Mouse (Mus musculus) gastrocnemius, postnatal 36 days (tissue): ENCODE measurements around the gene Tmc8. TPM values are rescaled to one million over a fixed set of nuclear protein-coding genes. Genes with fewer than 3 reads are reported as not detected.
A peak's percentile ranks its signal among the peaks of the same experiment; 100 is the strongest.
"Not testable (repeated sequence)": the region's sequence is repeated elsewhere in the genome, so short reads cannot be mapped to it uniquely, and the experiment has no call there.

Source experiments
- DNase-seq, 2 experiments: peaks; one replicate each; pipeline ENCODE4 v3.0.0; 2022
- intact Hi-C: fragments of 180-260 bp; cut with DNase I; formaldehyde crosslinking; loops from one replicate; pipeline ENCODE4 v1.15.1; 2025
- total RNA-seq, 2 experiments: library from RNA; stranded (reverse); gene quantifications; 2 replicates each; pipeline ENCODE4 v1.2.3; 2021

Gene Tmc8
- total RNA-seq, 2 experiments from 2014 or later, result 1.2 to 1.7 TPM

DNA sequence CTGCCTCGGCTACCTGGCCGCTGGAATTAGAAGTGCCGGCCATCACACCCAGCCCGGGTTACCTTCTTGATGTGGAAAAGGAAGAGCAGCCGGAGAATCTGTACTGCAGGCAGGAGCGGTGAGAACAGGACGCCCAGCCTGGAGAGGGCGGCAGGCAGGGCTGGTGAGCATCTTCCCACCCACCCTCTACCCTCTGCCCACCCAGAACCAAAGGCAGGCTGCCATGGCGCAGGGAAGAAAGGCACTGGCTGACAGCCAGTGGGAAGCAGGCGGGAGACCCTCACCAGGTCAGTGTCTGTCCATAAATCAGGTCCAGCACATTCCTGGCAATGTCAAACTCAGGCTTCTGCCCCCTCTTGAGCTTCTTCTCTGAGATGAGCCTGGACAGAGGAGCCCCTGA, 11.5 kb upstream of the Tmc8 start:
- DNase-seq, result no peak
- intact Hi-C loops, result no loop called here

DNA sequence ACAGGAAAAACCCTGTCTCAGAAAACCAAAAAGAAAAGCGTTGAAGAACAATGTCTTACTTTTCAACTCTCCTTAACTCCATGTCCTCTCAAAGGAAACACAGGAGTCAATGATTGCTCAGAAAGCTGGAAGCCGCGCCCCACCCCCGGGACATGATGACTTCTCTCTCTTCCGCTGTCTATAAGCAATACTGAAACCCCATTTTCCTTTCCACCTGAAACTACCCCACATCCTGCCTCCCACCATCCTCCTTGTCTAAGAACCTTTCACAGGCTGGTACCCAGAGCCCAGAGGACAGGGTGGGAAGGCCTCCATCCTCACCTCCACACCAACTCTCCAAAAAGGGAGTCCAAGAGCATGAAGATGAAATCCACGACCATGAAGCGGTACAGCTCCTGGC, 9.5 kb upstream of the Tmc8 start:
- intact Hi-C loops, result no loop called here

DNA sequence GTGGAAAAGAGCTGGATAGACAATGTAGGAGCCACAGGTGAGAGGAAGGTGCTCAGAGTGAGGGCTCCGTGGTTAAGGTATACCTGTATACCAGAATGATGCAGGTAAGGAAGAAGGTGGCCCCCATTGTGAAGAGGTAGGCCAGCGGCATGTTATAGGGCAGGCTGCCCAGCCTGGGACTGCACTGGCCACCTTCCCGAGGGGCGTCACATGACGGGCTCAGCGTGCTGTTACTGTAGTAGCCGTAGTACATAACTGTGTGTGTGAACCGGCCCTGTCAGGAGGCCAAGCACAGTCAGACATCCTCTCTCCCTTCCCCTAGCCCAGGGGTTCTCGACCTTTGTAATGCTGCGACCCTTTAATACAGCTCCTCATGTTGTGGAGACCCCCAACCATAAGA, 7.0 kb upstream of the Tmc8 start:
- DNase-seq, result no peak

More for the DNA sequence above, 9.5 kb upstream of the Tmc8 start:
- no peak for DNase-seq

DNA sequence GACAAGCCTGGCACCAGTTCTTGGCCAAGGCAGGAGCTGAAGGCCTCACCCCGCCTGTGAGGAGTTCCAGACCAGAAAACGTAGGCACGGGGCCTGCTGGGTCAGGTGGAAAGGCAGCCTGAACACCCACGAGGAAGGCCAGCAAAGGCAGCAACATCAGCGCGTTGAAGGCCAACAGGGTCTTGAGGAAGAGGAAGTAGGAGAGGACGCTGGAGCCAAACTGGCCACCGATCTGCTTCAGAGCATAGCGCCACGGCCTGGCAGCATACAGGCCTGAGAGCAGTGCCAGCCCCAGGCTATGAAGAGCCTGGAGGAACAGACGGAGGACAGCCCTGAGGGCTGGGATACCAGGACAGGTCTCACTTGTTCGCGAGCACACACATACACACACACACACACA, 6.3 kb upstream of the Tmc8 start:
- intact Hi-C loops, result no loop called here
- DNase-seq, result no peak

More for the DNA sequence above, 7.0 kb upstream of the Tmc8 start:
- intact Hi-C loops, result no loop called here

DNA sequence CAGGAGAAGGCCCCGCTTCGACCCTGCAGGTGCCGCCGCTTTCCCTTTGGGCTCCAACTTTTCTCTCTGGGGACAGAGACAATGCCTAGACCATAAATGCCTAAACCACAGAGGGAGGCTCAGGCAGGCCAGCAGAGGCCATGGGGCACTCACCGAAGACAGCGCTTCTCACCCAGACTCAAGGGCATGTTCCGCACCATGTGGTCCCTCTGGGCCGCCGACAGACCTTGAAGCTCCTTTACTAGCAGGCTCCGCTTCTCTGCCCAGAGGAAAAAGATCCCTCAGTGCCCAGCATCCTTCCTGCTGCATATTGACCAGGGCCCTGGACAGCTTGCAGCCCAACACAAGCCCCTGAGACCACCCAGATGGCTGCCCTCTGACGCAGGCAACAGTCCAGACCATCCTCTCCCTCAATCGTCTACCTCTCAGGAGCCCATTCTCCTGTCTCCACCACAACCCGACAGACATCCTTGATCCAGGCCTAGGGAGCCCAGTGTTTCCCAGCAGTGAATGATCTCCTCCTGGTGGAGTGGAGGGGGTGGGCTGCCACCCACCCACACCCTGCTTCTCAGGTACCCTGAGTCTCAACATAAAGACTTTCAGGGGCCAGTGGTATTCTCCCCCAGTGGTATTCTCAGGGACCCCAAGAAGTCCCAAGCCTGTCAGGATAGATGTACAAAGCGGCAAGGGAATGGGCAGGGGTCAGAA, 5.6 kb upstream of the Tmc8 start:
- intact Hi-C loops, result no loop called here

DNA sequence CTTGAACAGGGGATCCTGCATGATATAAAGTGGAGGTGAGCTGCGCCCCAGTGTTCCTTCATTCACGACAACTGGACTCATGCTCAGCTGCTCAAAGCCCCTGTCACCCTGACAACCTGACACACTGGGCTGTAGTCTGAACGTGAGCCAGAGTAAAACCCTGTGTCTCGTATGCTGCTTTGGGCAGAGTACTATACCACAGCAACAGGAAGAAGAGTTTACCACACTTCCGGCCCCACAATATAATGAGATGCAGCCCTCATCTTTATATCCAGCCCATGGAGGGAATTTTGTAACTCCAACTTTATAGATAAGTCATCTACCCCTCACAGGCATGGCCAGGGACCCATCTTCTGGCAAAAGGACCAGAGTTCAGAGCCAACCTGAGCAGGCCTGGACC, 4.8 kb upstream of the Tmc8 start:
- DNase-seq, result no peak
- intact Hi-C loops, result no loop called here

More for the DNA sequence above, 5.6 kb upstream of the Tmc8 start:
- no peak for DNase-seq

DNA sequence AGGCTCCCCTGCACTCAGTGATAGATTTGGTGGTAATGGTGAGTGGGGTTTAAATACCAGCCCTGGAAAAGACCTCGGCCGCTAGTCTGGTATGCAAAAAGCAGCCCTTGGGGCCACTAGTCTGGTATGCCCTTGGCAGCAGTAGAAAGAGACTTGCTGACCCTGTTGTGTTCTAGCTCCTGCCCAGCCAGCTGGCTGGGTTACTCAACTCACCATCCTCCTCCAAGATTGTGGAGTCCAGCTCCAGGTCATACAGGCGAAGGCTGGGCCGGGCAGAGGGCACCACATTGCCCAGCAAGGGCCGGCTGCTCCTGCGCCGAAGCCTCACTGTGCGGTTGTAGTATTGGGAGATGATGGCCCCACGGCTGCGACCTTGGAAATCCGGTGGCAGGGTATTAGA, 3.8 kb upstream of the Tmc8 start:
- no peak for DNase-seq
- intact Hi-C loops, result no loop called here

DNA sequence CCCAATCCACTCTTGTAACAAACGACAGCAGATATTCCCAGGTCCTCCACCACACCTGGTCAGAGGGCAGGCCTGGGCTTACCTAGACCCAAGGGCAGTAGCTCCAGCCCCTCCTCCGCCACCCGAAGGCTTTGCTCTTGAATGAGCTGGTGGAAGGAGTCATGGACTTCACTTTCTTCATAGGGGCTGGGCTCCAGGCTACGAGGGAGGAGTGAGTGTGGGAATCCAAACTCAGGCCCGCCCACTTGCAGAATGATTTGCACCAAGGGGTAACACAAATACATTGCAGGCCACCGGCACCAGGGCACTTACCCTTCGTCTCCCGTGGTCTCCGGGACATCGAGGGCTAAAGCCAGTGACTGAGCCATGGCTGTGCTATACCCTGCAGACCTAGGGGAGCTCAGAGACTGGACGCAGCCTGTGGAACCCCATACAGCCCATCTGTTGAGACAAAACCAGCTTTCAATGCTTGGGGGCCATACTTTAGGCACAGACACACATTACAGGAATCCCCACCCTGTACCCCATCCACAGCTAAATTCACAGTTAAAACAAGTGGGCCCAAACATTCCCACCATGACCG, 2.9 kb upstream of the Tmc8 start:
- no peak for DNase-seq
- intact Hi-C loops, result no loop called here

DNA sequence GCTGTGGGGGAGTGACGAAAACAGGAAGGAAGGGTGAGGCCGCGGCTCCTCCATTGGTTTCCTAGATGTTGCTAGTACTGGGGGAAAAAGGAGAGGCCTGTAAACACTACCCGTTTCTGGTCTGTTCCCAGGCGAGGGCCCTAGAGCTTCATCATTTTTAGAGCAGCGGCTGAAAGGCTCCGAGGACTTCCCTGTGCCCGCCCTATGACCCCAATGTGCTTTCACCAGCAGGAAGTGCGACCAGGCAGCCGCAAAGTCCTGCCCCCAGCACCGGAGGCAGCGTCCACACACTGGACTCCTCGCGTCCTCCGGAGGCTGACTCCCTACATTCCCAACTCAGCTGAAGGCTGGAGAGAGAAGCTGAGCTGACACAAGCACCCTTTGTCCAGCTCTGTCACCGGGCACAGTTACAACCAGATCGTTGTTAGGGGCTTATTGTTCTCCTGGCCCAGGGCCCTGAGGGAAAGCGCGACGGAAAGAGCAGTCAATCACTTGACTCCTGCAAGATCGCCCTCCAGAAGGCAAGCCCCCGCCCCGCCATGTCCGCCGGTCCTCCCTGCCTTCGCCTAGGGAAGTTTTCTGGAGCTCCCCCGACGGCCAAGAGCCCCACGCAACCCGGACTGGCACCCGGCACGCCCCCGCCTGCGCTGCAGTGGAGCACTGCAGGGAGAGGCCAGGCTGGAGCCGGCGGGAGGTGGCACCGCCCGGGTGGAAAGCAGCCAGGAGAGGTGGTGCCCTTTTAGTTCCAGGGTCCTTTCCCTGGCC, 2.3 kb upstream of the Tmc8 start:
- peak in 1 of 2 experiments; percentile 51 for DNase-seq
- intact Hi-C loops, result no loop called here

DNA sequence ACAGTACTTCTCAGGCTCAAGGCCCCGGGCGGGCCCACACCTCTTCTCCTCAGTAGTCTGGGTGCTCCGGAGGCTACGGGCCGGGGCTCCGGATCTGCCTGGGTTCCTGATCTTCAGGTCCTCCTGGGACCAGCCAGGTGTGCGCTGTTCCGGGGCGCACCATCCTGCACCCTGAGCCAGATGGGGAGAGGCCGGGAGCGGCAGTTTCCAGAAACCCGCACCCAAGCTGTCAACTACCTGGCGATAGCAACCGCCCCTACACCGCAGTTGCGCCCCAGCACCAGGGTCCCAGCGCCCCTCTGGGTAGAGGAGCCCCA, 1.7 kb upstream of the Tmc8 start:
- DNase-seq, result no peak
- intact Hi-C loops, result no loop called here

DNA sequence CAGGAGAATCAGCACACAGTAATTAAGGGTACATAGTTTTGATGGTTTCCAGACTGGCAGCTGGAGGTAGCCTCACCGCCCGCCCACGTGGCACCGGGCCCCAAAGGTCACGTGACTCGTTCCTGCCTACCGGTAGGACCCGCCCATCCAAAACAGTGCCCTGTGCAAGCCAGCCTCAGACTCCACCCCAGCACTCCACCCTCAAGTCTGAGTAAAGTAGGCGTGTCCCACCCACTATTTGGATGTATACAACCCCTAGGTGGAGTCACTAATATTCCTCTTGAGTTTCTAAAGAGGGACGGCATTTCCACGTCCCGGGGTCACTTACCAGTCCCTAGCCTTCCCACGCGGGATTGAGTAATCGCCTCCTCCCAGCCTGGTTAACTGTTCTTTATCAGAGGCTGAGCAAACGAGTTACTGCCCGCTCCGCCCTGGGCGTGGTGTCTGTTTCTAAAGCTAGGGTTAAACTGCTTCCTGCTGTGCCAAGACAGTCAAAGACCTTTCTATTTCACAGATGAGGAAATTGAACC, 1.2 kb upstream of the Tmc8 start:
- intact Hi-C loops, result no loop called here
- DNase-seq, result peak; percentile 69 to 79

DNA sequence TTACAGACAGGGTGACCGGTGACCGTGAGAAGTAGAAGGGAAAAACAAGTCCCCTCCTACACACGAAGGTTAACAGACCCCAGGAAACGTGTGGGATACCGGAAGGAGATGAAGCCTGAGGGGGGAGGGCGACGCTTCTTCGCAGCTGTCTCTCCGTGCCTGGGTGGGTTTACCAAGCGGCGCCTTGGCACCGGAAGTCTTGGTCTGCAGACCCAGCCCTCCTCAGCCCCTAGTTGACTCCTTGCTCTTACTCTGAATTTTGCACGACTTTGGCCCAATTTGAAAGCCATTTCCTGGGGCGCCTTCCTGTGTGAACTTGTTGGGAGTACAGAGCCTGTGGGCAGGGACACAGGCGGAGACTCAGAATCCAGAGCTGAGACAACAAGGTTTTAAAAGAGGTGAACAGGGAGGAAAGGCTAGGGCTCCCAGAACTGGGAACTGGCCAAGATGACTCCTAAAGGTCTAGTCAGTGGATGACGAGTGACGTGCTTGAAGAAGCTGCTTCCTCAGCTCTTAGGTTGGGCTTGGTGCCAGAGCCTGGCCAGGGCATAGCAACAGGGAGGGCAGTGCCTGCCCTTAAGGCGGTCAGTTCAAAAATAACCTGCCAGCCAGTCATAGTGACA, 566 bp upstream of the Tmc8 start:
- intact Hi-C loops, result no loop called here
- peak; percentile 43 to 58 for DNase-seq

DNA sequence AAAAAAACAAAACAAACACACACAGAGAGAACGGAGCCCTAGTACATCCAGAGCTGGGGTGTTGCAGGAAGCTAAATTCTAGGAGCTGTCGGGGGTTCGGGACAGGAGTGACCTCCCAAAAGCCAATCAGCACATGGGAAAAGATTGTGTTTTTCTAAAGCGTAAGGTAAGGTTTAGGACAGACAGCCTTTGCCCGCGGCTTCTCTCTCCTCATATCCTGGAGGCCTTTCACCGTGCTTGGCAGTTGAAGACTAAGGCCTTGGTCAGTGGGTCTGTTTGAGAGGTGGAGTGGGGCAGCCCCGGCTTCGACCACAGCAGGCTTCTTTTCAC, 794 bp downstream of the Tmc8 start:
- intact Hi-C loops, result no loop called here
- DNase-seq, result no peak

DNA sequence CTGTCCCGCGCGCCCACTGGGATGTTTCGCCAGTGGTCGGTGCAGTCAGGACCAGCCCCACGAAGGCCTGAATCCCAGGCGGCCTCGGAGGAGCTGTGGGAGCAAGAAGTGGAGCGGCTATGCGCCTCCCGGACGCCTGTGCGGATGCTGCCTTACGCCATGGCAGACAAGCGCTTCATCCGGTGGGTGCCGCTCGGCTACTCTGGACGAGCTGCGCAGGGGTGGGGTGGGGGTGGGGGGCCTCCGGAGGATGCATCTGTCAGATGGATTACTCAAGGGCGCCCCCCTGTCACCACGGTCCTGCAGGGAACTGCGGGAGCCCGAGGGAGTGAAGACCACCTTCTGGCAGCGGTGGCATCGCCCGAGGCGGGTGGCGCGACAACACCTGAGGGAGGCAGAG, 1.2 kb downstream of the Tmc8 start:
- peak in 1 of 2 experiments; percentile 50 for DNase-seq
- intact Hi-C loops, result no loop called here

DNA sequence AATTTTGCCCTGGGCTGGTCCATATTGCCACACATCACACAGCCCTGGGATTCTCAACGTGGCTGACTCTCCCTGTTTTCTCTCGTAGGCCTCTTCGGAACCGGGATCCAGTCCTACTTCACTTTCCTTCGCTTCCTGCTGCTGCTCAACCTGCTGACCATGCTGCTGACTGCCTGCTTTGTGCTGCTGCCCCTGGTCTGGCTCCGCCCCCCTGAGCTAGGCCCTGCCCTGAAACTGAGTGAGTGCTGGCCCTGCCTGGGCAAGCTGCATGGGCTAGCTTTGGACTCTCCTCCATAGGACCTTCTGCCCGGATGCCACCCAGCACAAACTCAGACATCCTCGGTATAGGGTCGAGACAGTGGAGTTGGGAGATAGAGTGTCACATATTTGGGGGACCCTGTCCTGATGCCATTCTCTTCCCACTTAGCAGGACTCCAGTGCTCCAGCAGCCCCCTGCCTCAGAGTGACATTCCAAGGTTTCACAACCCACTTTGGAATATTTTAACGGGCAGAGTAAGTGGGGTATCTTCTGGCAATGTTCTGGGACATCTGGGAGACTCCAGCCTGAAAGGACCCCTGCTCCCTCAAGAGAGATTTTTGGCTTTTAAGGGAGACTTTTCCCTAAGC, 1.9 kb downstream of the Tmc8 start:
- DNase-seq, result no peak
- intact Hi-C loops, result no loop called here

DNA sequence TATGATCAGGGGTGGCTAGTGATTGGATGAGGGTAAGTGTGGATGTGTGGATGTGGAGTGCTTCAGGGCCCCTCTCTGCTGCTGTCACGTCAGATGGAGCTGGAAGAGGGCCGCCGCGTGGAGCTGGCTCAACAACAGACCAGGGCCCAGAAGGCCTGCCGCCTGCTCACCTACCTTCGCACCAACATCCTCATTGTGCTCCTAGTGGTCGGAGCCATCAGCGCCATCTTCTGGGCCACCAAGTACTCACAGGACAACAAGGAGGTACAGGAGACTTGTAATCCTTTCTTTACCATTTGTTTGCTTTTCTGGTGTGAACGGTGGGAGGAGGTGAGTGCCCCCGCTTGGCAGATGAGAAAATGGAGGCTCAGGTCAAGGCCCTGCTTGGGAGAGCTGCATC, 4.4 kb downstream of the Tmc8 start:
- no peak for DNase-seq
- intact Hi-C loops, result loop anchor here (2.0 kb wide), 1 partner anchor 401 kb away; no protein-coding TSS in a partner anchor

DNA sequence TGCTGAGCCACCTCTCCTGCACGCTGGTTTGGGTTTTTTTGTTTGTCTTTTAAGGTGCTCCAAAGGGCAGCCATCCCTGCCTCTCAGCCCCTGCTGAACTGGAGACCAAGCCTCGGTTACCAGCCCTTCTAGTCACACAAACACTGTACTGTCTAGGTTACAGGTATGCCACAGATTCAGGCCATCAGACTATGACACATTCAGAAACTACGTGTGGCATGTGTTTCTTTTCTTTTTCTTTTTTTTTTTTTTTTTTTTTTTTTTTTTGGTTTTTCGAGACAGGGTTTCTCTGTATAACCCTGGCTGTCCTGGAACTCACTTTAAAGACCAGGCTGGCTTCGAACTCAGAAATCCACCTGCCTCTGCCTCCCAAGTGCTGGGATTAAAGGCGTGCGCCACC, 6.6 kb downstream of the Tmc8 start:
- intact Hi-C loops, result loop anchor here (2.0 kb wide), 1 partner anchor 80 kb away; no protein-coding TSS in a partner anchor
- not testable (repeated sequence) for DNase-seq

DNA sequence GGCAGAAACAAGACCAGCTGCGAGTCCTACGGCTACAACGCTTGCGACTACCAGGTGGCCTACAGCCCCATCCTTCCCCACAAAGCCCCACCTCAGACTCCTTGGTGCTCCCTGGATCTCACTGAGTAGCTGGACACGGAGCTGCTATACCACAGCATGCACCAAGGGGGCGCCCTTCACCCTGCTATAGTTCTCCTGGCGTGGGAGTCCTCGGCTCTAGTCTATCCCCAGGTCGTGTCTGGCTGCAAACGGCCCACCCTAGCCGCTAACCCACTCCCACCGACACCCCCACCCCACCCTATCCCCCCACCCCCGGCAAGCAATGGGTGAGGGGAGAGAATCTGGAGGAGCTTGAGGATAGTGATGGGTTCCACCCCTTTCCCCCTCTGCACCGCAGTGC, 8.4 kb downstream of the Tmc8 start:
- intact Hi-C loops, result loop anchor here (1.0 kb wide), 1 partner anchor 35 kb away; the partner anchor contains the start of gene Afmid
- peak; percentile 71 to 72 for DNase-seq

DNA sequence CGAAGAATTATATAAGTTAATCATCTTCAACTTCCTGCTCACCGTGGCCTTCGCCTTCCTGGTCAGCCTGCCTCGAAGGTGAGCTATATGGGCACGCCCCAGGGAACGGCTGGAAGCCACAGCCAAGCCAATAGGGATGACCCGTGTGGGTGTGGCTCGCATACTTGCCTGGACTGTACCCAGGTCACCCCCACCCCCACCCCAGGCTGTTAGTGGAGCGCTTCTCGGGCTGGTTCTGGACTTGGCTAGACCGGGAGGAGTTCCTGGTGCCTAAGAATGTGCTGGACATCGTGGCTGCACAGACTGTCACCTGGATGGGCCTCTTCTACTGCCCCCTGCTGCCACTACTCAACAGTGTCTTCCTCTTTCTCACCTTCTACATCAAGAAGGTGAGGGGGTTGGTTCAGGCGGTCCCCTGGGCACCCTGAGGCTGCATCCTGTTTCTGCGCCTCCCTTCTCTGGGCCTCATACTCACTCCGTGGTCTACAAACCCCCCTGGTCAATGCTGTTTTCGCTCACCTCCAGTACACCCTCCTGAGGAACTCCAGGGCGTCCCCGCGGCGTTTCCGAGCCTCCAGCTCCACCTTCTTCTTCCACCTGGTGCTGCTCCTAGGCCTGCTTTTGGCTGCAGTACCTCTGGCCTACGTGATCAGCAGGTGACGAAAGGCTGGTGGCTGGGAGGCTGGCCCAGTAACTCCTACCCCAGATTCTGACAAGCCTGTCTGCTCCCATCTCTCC, 9.0 kb downstream of the Tmc8 start:
- intact Hi-C loops, result loop anchor here (1.0 kb wide), 1 partner anchor 34 kb away; the partner anchor contains the start of gene Afmid
- no peak for DNase-seq

DNA sequence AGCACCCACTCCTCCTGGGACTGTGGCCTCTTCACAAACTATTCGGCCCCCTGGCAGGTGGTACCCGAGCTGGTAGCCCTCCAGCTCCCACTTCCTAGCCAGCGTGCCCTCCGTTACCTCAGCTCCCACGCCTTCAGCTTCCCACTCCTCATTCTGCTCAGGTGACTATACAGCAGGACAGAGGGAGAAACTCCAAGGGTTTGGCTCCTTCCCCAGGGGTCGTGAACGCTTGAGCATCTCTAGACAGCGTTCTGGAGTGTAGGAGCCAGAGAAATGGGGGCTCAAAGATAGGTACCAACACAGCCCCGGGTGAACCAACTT, 9.5 kb downstream of the Tmc8 start:
- no peak for DNase-seq
- intact Hi-C loops, result no loop called here
